Mouse (Mus musculus): ENCODE data around the gene Arhgap24.

Arhgap24 gene

DNA sequence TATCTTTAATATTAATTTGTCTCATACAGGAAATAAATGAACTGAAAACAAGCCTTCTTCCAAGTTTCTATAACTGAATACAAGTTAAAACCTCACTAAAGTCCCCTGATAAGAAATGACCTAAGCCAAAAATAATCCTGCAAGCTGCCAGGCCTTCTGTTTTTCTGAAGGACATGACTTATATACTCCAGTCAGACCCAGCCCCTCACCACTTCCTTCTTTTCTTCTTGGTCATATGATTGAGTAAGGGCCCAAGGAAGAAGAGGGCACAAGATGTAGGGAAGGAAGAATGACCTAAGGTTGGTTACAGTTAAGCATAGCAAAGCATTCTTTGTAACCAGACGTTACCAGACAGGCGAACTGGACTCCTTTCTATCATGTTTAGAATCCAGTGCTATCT is 21.1 kb downstream of the Arhgap24 start:
- DNase-seq (ENCODE audit: low read depth, low spot score): no peak

DNA sequence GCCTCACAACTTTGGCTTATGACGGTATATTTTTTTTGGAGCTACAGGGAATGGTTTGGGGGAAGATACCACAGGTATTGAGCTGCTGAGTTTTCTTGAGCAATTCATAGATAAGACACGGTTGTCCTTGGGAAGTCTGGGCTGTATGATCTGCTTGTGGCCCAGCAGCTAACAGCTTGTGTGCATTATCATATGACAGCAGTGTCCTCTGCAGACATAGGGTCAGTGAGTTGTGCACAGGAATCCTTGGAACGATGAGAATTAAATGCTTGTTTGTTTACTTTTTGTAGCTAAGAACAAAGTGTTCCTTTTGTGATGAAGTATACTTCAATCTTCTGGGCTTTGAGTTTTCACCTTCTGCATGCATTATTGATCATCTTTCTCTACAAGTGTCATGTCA is 21.9 kb downstream of the Arhgap24 start:
- no peak for DNase-seq (ENCODE audit: low read depth, low spot score)

DNA sequence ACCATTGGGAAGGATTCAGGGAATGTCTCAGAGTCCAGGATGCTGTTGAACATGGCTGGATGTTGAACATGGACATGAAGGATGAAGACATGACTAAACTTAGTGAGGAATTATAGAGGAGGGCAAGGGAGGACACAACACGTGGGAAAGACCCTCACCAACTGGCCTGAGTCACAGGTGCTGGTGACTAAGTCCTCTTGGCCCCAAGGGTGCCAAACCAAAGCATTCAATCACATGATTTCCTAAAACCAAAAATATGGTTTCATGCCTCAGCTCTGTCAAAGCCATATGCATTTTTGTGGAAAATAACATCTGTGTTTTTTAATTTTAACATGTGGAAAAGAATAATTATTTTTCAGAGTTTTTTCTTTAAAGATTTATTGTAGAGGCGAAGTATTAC is 22.7 kb downstream of the Arhgap24 start:
- DNase-seq (ENCODE audit: low read depth, low spot score): no peak

DNA sequence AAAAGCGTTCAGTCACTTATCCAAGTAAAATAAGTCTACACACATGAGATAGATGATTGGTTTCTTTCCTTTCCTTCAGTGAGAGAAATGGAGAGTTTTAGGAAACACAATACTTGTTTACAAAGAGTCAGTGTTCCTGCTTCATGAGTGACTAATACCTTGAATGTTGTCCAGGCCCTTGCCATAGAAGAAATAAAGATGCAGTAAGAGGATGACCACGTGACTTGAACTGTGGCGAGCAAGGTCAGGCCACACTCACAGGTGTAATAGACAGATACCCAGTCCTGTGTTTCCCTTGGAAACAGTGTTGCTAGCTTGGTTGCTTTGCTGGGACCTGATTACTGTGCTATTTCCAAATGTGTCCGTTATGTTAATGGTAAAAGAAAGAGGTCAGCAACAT is 23.4 kb downstream of the Arhgap24 start:
- no peak for DNase-seq (ENCODE audit: low read depth, low spot score)

DNA sequence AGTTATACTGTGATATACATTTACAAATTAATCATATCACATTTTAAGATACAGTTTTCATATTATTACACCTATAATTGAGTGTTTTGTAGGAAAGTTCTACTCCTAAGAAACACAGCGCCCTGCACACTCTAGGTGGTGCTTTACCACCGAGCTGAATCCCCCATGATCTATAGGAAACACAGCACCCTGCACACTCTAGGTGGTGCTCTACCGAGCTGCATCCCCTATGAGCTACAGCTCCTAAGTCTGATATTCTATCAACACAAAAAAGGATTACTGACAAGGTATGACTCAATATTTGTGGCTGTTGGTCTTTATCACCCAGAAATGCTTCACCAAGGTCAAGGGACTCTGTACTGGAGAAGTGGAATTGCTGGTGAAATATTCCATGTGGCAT is 27.0 kb downstream of the Arhgap24 start:
- DNase-seq (ENCODE audit: low read depth, low spot score): no peak

DNA sequence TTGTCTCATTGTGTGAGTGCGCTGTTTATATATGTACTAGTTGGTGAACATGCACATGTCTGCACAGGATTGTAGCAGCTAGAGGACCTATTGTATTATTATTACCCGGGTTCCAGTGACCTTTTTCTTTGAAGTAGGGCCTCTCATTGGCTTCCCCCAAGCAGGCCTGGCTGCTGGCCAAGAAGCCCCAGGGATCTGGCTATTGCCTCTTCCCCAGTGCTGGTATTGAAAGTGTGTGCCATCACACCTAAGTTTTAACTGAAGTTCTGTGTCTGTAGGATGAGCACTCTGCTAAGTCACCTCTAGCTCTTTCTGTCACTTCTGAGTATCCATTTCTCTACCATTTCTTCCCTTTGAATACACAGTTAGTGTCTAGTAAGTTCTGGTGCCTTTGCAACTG is 28.2 kb downstream of the Arhgap24 start:
- no peak for DNase-seq (ENCODE audit: low read depth, low spot score)

DNA sequence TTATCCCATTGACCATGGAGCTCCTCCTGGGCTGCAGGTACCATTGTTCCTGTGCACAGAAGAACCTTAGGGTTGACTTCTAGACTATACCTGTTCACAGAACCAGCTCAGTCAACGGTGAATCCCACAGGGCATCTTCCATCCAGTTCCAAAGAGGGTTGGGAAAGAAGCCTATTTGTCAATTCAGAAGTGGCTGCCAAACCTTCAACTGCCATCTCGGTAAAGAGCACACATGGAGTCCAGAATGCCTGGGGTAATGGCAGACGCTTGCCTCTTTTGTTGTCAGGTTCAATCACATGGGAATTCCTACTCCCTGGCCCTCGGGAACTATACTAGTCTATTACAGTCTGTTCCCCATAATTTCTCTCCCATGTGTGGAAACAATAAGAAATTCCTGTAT is 30.5 kb downstream of the Arhgap24 start:
- no peak for DNase-seq (ENCODE audit: low read depth, low spot score)

DNA sequence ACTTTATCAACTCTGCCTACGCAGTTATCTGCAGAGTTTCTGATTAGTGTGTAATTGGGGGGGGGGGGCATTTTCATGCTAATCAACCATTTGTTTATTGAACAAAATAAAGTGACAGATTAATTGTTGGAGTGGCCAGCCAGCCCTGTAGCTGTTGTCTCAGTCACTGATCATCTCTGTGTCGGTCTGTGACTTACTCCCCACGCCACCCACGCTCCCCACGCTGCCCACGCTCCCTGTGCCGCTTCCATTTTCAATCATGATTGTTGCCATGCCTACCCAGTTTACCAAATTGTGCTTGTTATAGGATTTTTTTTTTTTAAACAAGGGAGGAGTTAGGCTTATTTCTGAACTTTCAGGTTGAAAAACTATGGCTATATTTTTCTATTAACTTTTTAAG is 34.3 kb downstream of the Arhgap24 start:
- no peak for DNase-seq (ENCODE audit: low read depth, low spot score)

DNA sequence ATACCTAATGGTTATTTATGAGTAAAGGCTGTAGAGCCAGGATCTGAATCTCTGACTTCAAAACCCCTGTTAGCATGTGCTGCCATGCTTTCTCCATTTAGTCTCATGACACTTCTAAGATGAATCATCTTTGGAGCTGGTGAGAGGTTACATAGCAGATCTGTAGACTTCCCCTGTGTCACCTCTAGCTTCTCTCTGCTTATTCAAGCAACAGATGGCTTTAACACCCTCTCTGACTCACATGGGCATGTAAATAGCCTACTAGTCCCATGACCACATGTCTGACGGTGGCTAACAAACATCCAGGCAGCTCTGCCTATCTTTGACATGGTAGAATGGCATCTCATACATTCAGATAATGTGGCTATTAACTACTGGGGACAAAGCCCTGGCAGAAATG is 39.3 kb downstream of the Arhgap24 start:
- DNase-seq (ENCODE audit: low read depth, low spot score): no peak

DNA sequence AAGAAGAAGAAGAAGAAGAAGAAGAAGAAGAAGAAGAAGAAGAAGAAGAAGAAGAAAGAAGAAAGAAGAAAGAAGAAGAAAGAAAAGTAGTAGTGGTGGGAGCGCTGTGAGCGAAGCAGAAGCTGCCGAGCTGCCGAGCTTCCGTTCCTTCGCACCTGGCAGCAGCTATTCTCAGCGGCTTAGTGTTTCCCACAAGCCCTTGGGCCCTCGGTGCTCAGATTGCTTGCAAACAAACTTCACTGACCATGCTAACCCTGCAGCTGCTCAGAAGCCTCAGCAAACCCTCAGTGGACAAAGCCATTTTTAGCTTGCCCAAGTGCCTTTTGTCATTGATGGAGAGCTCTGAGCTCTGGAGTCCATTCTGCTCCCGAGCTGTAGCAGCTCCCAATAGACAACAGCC is 54.1 kb downstream of the Arhgap24 start:
- no peak for DNase-seq (ENCODE audit: low read depth, low spot score)

DNA sequence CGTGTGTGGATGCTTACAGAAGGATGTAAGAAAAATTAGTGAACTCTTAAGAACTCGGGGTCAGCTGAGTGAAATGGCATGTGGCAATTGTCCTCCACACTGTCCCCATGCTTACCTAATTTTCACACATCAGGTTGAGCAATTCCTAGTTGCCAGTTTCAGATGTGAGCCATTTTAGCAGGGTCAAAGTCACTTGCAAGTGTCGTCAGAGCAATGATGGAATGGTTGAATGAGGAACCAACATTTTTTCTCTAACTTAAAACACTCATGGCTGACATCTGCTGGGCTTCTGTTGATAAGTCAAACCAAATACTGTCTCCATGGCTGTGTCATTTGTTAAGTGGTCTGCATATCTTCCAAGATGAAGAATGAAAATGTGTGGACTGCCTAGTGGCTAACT is 56.6 kb downstream of the Arhgap24 start:
- DNase-seq (ENCODE audit: low read depth, low spot score): no peak

DNA sequence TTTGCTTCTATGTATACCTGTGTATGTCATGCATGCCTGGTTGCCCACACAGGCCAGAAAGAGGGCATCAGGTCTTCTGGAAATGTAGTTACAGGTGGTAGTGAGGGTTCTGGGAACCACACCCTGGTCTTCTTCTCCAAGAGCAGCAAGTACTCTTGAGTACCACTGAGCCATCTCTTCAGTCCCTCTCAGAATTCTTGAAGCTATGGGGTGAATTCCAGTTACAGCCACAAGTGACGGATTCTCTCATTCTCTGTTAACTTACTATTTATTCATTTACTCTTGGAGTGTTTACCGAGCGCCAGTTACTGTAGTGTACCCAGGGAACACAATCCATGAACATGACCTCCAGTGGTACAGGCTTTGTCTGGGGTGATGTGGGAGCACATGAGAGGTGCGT is 65.1 kb downstream of the Arhgap24 start:
- DNase-seq (ENCODE audit: low read depth, low spot score): no peak

DNA sequence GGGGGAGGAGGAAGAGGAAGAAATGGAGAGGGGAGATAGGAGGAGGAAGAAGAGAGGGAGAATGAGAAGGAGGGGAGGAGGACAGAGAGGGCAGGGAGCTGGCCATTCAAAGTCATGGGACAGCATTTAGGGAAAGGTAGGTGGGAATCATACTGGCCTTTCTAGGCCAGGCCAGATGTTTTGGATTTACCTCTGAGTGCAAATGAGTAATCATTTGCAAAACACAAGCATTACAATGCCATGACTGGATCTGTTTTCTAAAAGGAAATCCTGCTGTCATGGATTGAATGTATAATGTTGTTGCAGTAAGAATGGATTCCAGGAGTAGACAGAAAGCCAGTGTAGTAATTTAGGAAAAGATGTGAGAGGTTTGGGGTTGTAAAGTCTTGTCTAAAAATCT is 66.6 kb downstream of the Arhgap24 start:
- no peak for DNase-seq (ENCODE audit: low read depth, low spot score)

DNA sequence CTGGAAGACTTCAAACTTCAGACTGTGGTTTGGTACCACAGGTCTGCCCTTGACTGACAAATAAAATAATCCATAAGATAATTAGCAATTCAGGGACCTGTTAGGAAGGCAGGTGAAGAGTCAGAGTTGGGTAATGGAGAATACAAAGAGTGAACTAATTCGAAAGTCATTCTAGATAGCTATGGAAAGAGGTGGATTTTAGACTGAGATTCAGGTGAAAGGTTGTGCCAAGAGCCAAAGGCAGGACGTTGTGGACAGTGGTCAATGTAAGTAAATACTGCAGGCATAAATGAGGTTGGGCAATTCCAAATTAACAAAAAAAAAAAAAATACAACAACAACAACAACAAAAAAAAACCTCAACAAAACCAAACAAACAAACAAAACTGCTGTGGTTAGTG is 67.2 kb downstream of the Arhgap24 start:
- DNase-seq (ENCODE audit: low read depth, low spot score): no peak

DNA sequence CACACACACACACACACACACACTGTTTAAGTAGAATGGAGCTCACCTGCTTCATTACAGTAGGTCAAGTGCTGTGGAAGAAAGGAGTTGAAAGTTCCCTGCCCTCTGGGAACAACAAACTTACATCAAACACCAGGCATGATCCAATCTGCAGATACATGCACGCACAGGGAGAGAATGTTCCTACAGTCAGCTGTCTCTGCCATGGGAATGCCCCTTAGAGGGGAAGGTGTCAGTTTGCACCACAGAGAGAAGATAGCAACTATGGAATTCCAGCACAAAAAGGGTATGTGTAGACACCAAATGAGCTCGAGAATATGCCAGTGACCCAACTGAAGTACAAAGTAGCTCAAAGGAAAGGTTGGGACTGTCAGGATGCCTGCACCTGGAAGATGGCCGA is 69.0 kb downstream of the Arhgap24 start:
- no peak for DNase-seq (ENCODE audit: low read depth, low spot score)

DNA sequence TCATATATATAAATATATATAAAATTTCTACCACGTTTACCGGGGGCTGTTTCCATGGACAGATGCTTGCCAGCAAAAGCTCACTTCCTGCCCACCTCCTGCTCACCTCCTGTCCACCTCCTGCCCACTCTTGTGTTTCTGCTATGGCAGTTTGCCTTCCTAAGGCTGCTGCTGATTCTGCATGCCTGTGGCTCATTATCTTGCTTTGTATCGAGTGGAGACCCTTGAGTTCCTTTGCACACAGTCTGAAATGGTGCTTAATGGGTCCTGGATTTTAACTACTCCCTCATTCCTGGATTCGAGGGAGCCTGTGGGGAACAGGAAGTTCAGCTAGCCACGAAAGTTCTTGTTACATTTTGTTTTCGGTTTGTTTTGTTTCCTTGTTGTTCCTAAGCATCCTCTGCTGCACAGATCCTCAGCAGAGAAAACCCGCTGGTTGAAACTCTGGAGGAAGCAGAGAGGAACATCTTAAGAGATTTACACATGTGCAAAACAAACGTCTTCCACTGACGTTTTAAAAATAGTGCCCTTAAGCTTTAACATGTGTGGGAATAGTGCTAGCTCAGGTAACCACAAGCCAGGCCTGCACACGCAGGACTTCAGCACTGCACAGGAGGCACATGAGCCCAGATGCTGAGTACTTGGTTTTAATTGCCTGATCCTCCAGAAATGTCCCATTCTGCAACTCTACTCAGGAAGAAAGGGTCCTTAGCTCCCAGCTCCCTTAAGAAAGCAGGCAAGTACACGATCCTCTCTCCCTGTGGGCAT is 69.9 kb downstream of the Arhgap24 start:
- no peak for DNase-seq (ENCODE audit: low read depth, low spot score)

DNA sequence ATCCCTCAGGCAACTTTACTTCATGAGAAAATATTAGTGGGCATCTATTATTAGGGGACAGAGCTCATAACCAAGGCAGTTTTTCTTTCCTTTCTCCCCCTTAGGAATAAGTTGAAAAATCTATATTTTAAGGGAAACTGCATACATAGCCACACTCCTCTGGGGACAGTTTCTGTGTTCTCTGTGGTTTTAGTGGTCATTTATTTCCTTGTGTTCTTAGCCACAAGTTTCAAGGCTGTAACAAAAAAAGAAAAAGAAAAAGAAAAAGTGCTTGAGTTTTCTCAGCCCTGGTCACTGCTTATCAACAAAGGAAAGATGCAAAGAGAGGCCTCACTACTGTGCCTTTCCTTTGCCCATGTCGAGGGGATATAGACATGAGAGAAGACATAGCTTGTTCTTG is 71.3 kb downstream of the Arhgap24 start:
- DNase-seq (ENCODE audit: low read depth, low spot score): no peak

DNA sequence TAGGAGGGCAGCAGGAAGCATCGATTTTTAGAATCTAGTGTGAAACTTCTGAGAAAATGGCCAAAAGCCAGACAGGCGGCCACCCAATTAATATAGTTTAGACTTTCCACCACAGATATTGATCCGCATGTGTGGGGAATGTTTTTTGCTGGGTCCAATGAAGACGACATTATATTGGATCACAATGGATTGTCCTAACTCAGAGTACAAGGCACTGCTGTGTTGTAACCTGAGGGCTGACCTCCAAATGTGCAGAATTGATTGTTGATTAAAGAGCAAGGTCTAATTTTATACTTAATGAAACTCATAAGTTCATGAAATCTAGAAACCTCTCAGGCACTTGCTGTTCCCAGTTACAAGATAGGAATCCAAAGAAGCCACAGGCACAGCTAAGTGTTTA is 74.8 kb downstream of the Arhgap24 start:
- no peak for DNase-seq (ENCODE audit: low read depth, low spot score)

DNA sequence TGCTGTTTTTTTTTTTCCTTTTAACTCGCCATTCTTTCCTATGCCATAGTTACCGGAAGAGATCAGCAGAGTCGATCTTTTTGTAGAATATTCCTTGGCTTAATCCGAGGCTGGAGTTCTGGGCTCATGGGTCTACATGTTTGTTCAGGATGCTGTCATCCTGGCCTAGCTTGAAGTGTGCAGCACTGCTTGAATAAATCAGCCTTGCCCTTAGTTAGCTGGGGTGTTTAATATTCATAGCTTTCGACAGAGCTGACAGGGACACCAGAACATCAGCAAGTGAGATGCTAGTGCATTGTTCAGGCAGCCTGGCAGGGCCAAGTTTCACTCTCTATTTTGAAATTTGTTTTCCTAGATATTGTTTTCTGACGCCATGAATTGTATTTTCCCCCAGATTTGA is 79.1 kb downstream of the Arhgap24 start:
- DNase-seq (ENCODE audit: low read depth, low spot score): no peak

DNA sequence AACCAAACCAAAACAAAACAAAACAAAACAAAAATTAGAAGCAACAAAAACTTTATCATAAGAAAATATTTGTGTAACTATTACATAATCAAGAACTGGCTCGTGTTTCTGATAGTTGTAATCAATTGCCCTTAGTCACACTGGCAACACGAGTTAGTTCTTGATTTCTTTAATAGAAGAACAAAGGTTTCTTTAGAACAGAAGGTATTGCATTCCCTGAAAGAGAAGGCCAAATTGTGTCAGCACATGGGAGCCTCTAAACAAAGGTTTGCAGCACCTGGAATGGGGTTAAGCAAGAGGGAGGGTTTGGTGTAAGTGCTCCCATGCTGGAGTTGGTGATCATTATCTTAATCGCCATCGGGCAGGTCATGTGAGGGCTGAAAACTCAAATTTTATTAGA is 82.8 kb downstream of the Arhgap24 start:
- DNase-seq (ENCODE audit: low read depth, low spot score): no peak

DNA sequence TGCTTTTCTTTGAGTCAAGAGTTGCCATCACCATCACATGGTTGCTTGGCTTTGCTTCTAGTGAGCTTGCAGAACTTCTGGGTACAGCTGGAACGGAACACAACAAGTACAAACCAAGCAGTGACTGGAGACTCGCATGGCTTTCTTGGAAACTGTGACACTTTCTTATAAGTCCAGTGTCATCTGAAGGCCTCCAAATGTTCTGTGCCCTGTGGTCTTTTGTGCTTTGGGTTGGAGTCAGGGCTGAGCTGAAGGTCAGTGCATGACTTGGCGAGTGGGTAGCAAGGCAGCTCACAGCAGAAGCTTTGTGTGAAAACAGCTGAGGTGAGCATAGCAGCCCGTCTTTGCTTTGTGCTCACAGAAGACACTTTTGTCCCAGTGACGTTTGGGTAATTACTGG is 87.6 kb downstream of the Arhgap24 start:
- no peak for DNase-seq (ENCODE audit: low read depth, low spot score)

DNA sequence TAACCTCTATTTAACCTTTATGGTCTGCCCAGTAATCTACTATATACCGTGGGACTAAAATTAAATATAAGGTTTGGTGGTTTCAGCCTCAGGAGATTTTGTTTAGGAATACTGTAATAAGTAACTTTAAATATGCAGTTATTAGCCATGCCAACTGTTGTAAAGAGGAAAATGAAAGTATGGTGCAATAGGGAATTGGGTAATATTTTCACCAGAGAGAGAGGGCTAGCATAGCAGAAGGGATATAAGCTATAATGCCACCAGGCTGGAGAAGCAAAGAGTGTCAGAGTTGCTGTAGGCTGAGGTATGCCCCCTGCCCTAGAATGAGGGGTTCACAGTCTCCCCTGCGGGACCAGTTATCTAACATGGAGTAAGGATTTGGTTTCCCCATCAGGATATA is 90.3 kb downstream of the Arhgap24 start:
- no peak for DNase-seq (ENCODE audit: low read depth, low spot score)

DNA sequence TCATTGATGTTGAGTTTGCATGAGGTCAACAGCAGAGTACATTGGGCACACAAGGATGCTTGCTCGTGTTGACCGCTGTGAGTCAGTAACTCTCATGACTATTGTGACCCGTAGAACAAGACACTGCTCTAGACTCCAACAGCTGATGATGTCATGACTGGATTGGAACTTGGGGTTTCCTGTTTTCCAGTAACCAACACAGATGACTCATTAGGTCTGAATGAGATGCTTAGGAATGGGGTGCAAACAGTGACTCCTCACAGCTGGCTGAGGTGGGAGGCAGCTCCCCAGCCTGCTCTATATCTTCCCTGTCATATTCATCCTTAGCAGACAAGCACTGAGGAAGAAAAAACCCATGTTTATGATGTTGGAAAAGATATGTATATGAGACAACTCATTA is 95.6 kb downstream of the Arhgap24 start:
- DNase-seq (ENCODE audit: low read depth, low spot score): no peak

DNA sequence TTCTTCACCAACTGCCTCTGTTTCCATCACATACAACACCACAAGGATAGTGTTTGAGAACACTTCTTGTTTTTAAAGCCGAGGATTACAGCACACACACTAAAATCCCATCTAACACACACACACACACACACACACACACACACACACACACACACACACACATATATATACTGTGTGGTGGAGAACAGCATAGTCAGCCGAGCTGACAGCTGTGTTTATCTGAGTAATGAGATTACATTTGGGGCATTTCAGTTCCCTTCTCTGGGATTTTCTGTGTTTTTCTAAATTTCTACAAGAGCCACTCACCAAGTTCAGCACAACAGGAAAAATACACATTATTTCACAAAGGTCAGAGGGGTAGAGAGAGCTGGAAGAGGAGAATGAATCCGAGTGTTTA is 96.5 kb downstream of the Arhgap24 start:
- DNase-seq (ENCODE audit: low read depth, low spot score): no peak

Measured in CD4-positive, CD25-positive, alpha-beta regulatory T cell, adult 2 months (primary cell).